Mouse (Mus musculus) CD4-positive naive resting alpha-beta T cell, adult 76 days (primary cell): Measurements from ENCODE around the gene Fgd6. TPM values are rescaled to one million over a fixed set of nuclear protein-coding genes. Genes with fewer than 3 reads are reported as not detected.

ENCODE experiments used
- total RNA-seq: library from RNA; stranded (reverse); gene quantifications from one replicate; pipeline ENCODE4 v1.2.4, GENCODE M21; 2023

Gene Fgd6
- total RNA-seq: 6.2 TPM

GRCm38 (mm10) chr10:94035658-94036374, at the start of gene Fgd6, which contains the start of gene Vezt:
TSS of gene Fgd6 (plus strand) at chr10:94036001.
TSS of gene Vezt (minus strand) at chr10:94035817.

GRCm38 (mm10) chr10:94147756-94148531, 112.1 kb downstream of the Fgd6 start, which contains the start of gene Nr2c1:
TSS of gene Nr2c1 (plus strand) at chr10:94148023.

Other genes with a start within 250 kb of the Fgd6 start
- gene Usp44, start 204.4 kb upstream of the Fgd6 start, total RNA-seq: not detected
- 93.7 TPM for gene Metap2, start 138.9 kb upstream of the Fgd6 start, total RNA-seq
- gene Vezt, start 184 bp upstream of the Fgd6 start, total RNA-seq: 28.5 TPM
- 8.0 TPM for gene Nr2c1, start 112.0 kb downstream of the Fgd6 start, total RNA-seq
- gene Ndufa12, start 162.7 kb downstream of the Fgd6 start, total RNA-seq: 53.0 TPM